ENCODE assay signal across 21 mouse cellular contexts in genomic region chr9:115499536-115499935, GRCm38 (mm10).
DNase-seq lines count a peak whose midpoint lies in the region; ATAC-seq and TF ChIP-seq lines count a peak whose summit lies in the region.
"Had no signal": no experiment of that assay in that cellular context is flagged by ENCODE, and none has a peak within 500 bp of the region (broad histone marks: within the 10 kb centered on the region; RNA-seq: fewer than 3 reads in every experiment).

No protein-coding gene starts in this region.

- TF ChIP-seq RAD21 in CH12.LX (IDR thresholded peaks at IDR 0.05; ENCODE audit: low read depth, low read length): no peak

- H3K4me2 ChIP-seq in CH12.LX (ENCODE audit: insufficient read depth, low read depth, poor library complexity, severe bottlenecking): no peak overlapping the region
- H3K4me2 ChIP-seq in midbrain, embryonic 15.5 days: no peak overlapping the region
- H3K4me2 ChIP-seq in hindbrain, embryonic 11.5 days (replicated peaks; ENCODE audit: low read depth, low read length): no peak overlapping the region
- no peak overlapping the region for H3K4me2 ChIP-seq in neural tube, embryonic 15.5 days
- H3K4me2 ChIP-seq: embryonic facial prominence, embryonic 15.5 days; forebrain, embryonic 15.5 days; heart, embryonic 11.5 days; heart, embryonic 15.5 days; hindbrain, embryonic 14.5 days had no signal

- H3K4me3 ChIP-seq in CH12.LX (replicated peaks in 1 of 3; ENCODE audit: low read depth in 2 of 3, low read length in 2 of 3, poor library complexity in 1 of 3): no peak overlapping the region
- no peak overlapping the region for H3K4me3 ChIP-seq in midbrain, embryonic 15.5 days
- no peak overlapping the region for H3K4me3 ChIP-seq in hindbrain, embryonic 11.5 days (ENCODE audit: low read depth, low read length)
- no peak overlapping the region for H3K4me3 ChIP-seq in neural tube, embryonic 15.5 days (replicated peaks)
- H3K4me3 ChIP-seq: embryonic facial prominence, embryonic 15.5 days; forebrain, embryonic 15.5 days; heart, embryonic 15.5 days had no signal

- no peak for TF ChIP-seq POLR2A in CH12.LX (IDR thresholded peaks at IDR 0.05; ENCODE audit: low read depth, low read length)

- no peaks in the 10 kb centered on the region for H3K36me3 ChIP-seq in CH12.LX (replicated peaks in 1 of 2; ENCODE audit: control insufficient read depth in 1 of 2, insufficient read depth in 1 of 2, low read length in 1 of 2)
- H3K36me3 ChIP-seq in midbrain, embryonic 15.5 days (replicated peaks): no peaks in the 10 kb centered on the region
- no peaks in the 10 kb centered on the region for H3K36me3 ChIP-seq in hindbrain, embryonic 11.5 days (ENCODE audit: control insufficient read depth, insufficient read depth, low read length)
- H3K36me3 ChIP-seq in neural tube, embryonic 15.5 days: no peaks in the 10 kb centered on the region
- H3K36me3 ChIP-seq: embryonic facial prominence, embryonic 15.5 days; forebrain, embryonic 15.5 days; heart, embryonic 15.5 days had no signal

- ATAC-seq in neutrophil, adult 5-6 weeks (ENCODE audit: extremely low read depth, insufficient number of reproducible peaks, low FRiP score, poor library complexity, severe bottlenecking): peak; percentile 93
- no peak for ATAC-seq in erythroblast, adult 5-6 weeks (replicated peaks; ENCODE audit: low FRiP score, poor library complexity, severe bottlenecking)
- no peak for ATAC-seq in midbrain, embryonic 15.5 days (replicated peaks)
- no peak for ATAC-seq in hindbrain, embryonic 11.5 days (ENCODE audit: low FRiP score)
- ATAC-seq in neural tube, embryonic 15.5 days (ENCODE audit: low FRiP score): no peak
- ATAC-seq: forebrain, embryonic 15.5 days; Patski had no signal

- WGBS in midbrain, embryonic 15.5 days: 38% methylated on average over 3 of the region's 3 CpGs
- WGBS in hindbrain, embryonic 11.5 days: 68% methylated on average over 3 of the region's 3 CpGs
- WGBS in neural tube, embryonic 15.5 days: 50% methylated on average over 3 of the region's 3 CpGs

- no peaks in the 10 kb centered on the region for H3K27me3 ChIP-seq in CH12.LX (replicated peaks)
- no peaks in the 10 kb centered on the region for H3K27me3 ChIP-seq in midbrain, embryonic 15.5 days (replicated peaks)
- H3K27me3 ChIP-seq in hindbrain, embryonic 11.5 days (ENCODE audit: control insufficient read depth, insufficient read depth, low read length): no peaks in the 10 kb centered on the region
- H3K27me3 ChIP-seq in neural tube, embryonic 15.5 days (replicated peaks): no peaks in the 10 kb centered on the region
- H3K27me3 ChIP-seq: embryonic facial prominence, embryonic 15.5 days; forebrain, embryonic 15.5 days; heart, embryonic 15.5 days had no signal

- in situ Hi-C loops in CH12.LX (cut with MboI; ENCODE audit: low pct_ligation_motif_present, low pct_unique_long_range_greater_than_20kb, low sequenced_read_pairs): loop anchor here (10.0 kb wide), 1 partner anchor 125 kb away; no protein-coding TSS in a partner anchor

- H3K27ac ChIP-seq in CH12.LX (ENCODE audit: insufficient read depth, low read depth): no peak overlapping the region
- H3K27ac ChIP-seq in midbrain, embryonic 15.5 days: no peak overlapping the region
- H3K27ac ChIP-seq in hindbrain, embryonic 11.5 days (ENCODE audit: low read depth, low read length): no peak overlapping the region
- H3K27ac ChIP-seq in neural tube, embryonic 15.5 days (replicated peaks): no peak overlapping the region
- H3K27ac ChIP-seq: embryonic facial prominence, embryonic 15.5 days; heart, embryonic 15.5 days; hindbrain, embryonic 14.5 days had no signal

- DNase-seq in CD4-positive helper T cell, adult 2 months (ENCODE audit: low read depth, low spot score): peak; percentile 57
- peak; percentile 54 for DNase-seq in CH12.LX (ENCODE audit: extremely low read depth)
- peak; percentile 39 for DNase-seq in induced T-regulatory cell, adult 2 months (ENCODE audit: low read depth)
- DNase-seq in hindbrain, embryonic 11.5 days (ENCODE audit: low spot score): no peak
- DNase-seq: adrenal gland, postnatal 10 days; cerebellum, adult 11 months; cerebellum, adult 8-10 months; cerebellum, postnatal 14 days; embryo, embryonic 11 days; gastrocnemius, postnatal 36 days; heart, postnatal 14 days had no signal

- H3K9ac ChIP-seq in CH12.LX (ENCODE audit: insufficient read depth, low read depth): no peak overlapping the region
- no peak overlapping the region for H3K9ac ChIP-seq in midbrain, embryonic 15.5 days
- H3K9ac ChIP-seq in hindbrain, embryonic 11.5 days (ENCODE audit: low read depth, low read length): no peak overlapping the region
- no peak overlapping the region for H3K9ac ChIP-seq in neural tube, embryonic 15.5 days (replicated peaks)
- H3K9ac ChIP-seq: embryonic facial prominence, embryonic 15.5 days; forebrain, embryonic 15.5 days; heart, embryonic 15.5 days; hindbrain, embryonic 14.5 days had no signal

- dilution Hi-C loops in CH12.LX (cut with MboI; ENCODE audit: extremely low pct_ligation_motif_present, extremely low pct_unique_long_range_greater_than_20kb, low sequenced_read_pairs): no loop called here

- peaks cover 8 to 14% of the 10 kb centered on the region in 2 experiments for H3K4me1 ChIP-seq in CH12.LX (ENCODE audit: control insufficient read depth in 1 of 2, insufficient read depth in 2 of 2)
- no peaks in the 10 kb centered on the region for H3K4me1 ChIP-seq in midbrain, embryonic 15.5 days
- no peaks in the 10 kb centered on the region for H3K4me1 ChIP-seq in hindbrain, embryonic 11.5 days (replicated peaks; ENCODE audit: control insufficient read depth, insufficient read depth, low read length)
- H3K4me1 ChIP-seq in neural tube, embryonic 15.5 days: no peaks in the 10 kb centered on the region
- H3K4me1 ChIP-seq: embryonic facial prominence, embryonic 15.5 days; forebrain, embryonic 15.5 days; heart, embryonic 15.5 days had no signal

- 0 out of 2 replicates have a peak, but pooled peaks have one; percentile 17 for TF ChIP-seq EP300 in CH12.LX (IDR thresholded peaks at IDR 0.05; ENCODE audit: low read length)

- no peak for TF ChIP-seq CTCF in CH12.LX (conservative IDR thresholded peaks at IDR 0.05 in 1 of 2, IDR thresholded peaks at IDR 0.05 in 1 of 2; ENCODE audit: low read depth in 2 of 2, low read length in 2 of 2)

- H3K79me2 ChIP-seq in CH12.LX (replicated peaks; ENCODE audit: control insufficient read depth, extremely low read depth, insufficient read depth, poor library complexity, severe bottlenecking): no peaks in the 10 kb centered on the region

- no peaks in the 10 kb centered on the region for H3K9me3 ChIP-seq in CH12.LX (replicated peaks; ENCODE audit: low read length)
- H3K9me3 ChIP-seq in midbrain, embryonic 15.5 days: no peaks in the 10 kb centered on the region
- no peaks in the 10 kb centered on the region for H3K9me3 ChIP-seq in hindbrain, embryonic 11.5 days (ENCODE audit: control insufficient read depth, low read length)
- no peaks in the 10 kb centered on the region for H3K9me3 ChIP-seq in neural tube, embryonic 15.5 days (replicated peaks)
- H3K9me3 ChIP-seq: embryonic facial prominence, embryonic 15.5 days; forebrain, embryonic 15.5 days; heart, embryonic 15.5 days had no signal

TF ChIP-seq in CH12.LX, 34 proteins besides CTCF, POLR2A, EP300 and RAD21:
- TF ChIP-seq ELF1 (IDR thresholded peaks at IDR 0.05; ENCODE audit: low read depth, low read length) (no peak), MYC (IDR thresholded peaks at IDR 0.05; ENCODE audit: low read depth, low read length) (no peak), JUND (conservative IDR thresholded peaks at IDR 0.05; ENCODE audit: low read depth, low read length) (no peak), ZC3H11A (IDR thresholded peaks at IDR 0.05; ENCODE audit: low read depth, low read length) (no peak), RCOR1 (conservative IDR thresholded peaks at IDR 0.05; ENCODE audit: low read depth, low read length) (no peak), MAFK (IDR thresholded peaks at IDR 0.05; ENCODE audit: insufficient replicate concordance, low read length) (no peak), TCF12 (IDR thresholded peaks at IDR 0.05; ENCODE audit: low read depth, low read length) (peak; percentile 49; the same call in 1 of the 2 replicates), PAX5 (IDR thresholded peaks at IDR 0.05; ENCODE audit: low read length) (no peak), TBP (conservative IDR thresholded peaks at IDR 0.05; ENCODE audit: low read depth, low read length) (no peak), MAX (IDR thresholded peaks at IDR 0.05; ENCODE audit: low read length) (no peak), SMC3 (IDR thresholded peaks at IDR 0.05; ENCODE audit: low read depth, low read length) (no peak), ZNF384 (IDR thresholded peaks at IDR 0.05; ENCODE audit: low read depth, low read length) (no peak), MAZ (IDR thresholded peaks at IDR 0.05; ENCODE audit: low read depth, low read length) (no peak), MEF2A (IDR thresholded peaks at IDR 0.05; ENCODE audit: borderline replicate concordance, low read depth, low read length) (peak; percentile 47; the same call in 1 of the 2 replicates)
